Mouse (Mus musculus) adrenal gland, adult (tissue): ENCODE data around the gene Vsnl1.

Experiments
- DNase-seq, 2 experiments: peaks; one replicate each; pipeline ENCODE4 v3.0.0; 2022 to 2023; ENCODE audit warnings: low spot score in 1 of 2; ENCODE audit not compliant: inconsistent age in 2 of 2

The Vsnl1 gene

DNA sequence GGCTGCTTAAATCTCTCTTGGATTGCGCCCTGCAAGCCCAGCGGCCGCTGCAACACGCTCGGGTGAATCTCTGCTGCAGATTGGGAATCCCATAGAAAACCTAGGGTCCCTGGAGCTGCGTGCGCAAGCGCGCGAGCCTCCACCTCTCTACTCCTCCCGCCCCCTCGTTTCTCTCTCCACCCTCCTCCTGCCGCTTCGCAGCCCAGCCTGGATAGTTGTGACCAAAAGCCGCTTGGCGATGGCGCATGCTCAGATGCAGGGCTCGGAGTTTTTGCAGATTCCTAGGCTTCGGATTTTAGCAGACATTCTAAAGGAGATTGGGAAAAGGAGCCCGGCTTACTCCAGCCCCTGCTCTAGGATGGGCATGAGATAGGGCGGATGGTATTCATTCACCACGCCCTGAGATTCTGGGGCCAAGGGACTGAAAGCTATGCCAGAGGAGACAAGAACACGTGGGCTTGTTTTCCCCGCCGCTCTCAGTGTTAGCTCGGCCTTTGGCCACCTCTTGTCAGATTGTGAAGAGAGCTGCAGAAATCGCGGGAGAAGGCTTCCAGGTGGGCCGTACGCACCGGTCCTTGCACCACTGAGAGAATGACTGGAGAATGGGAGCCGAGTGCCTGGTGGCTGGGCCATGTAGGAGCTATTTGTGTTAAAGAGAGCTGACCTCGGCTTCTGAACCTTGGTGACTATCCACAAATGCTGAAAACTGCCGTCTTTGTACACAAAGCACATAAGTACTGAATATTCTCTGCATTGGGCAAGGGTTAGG, at the start of gene Vsnl1:
Vsnl1 (minus strand) TSS at position 117 of the 769 bp plus-strand sequence.
- DNase-seq = peak; percentile 89 to 95

DNA sequence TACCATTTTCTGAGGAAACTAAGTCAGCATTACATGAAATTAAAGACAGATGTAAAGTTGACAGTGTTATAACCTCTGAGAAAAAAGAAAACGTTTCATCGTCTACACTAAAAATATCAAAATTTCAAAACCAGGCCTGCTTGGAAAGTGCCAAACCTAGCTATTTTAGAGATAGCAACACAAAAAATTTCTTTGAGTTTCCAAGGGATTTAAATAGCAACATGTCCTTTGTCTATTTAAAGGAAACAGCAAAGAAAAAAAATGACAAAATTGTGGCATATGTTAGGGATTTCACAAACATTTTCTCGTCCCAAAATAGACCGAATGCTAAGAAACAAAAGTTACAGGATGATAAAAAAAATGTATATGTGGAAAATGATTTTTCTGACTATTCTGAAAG, 20.2 kb upstream of the Vsnl1 start:
- DNase-seq = no peak

DNA sequence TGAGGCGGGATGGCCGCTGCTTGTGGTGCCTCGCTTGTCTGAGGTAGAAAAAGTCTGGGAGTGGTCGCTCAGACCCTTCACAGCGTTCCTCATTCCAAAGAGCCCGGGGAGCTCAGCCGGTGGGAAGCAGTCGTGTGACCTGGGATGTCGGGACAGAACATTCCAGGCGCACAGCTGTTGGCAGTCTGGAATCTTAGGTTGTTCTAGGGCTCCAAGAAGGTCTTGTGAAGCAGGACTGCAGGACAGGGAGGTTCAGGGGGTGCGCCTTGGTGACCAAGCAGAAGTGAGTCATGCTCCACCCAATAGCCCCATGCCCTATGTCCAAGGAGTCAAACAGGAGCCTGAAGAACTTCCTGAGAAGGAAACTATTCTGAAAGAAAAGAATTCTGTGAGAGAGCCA, 19.8 kb upstream of the Vsnl1 start:
- no peak for DNase-seq

DNA sequence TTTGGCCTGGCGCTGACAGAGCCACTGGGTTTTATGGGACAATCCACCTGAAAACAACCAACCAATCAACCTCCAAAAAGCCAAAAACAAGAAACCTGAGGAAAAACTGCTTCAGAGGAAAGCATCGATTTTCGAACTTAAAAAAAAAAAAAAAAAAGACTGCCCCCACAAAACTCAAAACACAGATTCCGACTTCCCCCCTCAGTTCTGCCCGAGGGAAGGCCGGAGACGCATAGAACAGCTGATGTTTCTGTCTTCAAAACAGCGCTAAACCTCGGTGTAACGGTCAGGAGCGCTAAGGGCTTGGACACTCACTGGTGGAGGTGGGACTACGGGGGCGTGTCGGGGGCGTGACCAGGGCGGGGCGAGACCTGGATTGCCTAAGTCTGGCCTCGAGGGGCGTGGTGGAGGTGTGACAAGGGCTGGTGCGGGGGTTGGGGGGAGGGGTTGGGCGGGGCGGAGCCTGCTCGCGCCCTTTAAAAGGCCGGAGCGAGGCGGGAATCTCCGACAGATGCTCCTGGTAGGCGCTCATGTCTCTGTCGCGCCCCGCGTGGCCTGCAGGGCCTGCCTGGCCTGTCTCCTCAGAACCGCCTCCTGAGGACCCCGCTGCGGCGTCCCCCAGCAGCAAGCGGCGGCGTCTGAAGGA, 19.3 kb upstream of the Vsnl1 start, which contains the start of gene Rad51ap2:
Rad51ap2 (plus strand) TSS at position 531 of the 646 bp plus-strand sequence.
- peak; percentile 94 to 99 for DNase-seq

DNA sequence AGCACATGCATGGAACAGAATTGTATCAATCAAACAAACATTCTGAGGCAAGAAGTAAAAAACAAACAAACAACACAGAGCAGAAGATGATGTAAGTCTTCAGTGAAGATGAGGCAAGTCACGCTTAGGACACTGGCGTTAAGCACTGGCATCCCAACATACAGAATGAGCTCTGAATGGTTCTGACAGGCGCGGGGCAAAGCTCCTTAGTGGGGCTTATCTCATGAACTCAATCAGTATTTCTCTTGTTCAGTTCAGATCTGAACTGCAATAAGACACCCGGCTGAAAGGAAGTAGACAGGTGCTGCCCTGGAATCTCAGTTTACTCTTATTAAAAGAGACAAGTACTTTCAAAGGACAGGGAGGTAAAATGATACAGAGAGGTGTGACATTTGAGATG, 17.7 kb upstream of the Vsnl1 start:
- no peak for DNase-seq

DNA sequence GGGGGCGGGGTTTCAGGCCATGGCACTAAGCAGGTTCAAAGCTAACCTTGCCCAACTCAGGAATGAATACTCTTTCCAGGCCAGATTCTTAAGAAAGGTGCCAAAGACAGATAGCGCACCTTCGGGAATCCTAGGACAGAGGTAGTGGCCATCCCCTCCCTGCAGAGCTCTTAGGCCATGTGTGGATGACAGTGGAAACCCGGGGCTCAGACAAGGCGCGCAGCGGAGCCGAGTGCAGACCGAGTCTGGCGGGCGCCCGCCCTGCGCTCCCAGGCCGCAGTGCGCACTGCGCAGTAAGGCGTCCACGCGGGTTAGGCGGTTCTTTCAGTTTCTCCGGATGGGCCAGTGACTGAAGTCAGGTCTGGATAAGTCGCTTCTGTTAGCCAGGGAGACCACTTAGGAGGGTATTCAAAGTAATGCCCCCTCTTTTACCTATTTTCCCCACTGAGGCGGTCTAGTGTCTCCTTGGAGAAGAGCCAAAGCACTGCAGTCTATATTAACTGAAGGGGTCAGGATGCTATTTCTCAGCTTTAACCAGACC, 1.6 kb upstream of the Vsnl1 start:
- DNase-seq = peak; percentile 40 to 74

DNA sequence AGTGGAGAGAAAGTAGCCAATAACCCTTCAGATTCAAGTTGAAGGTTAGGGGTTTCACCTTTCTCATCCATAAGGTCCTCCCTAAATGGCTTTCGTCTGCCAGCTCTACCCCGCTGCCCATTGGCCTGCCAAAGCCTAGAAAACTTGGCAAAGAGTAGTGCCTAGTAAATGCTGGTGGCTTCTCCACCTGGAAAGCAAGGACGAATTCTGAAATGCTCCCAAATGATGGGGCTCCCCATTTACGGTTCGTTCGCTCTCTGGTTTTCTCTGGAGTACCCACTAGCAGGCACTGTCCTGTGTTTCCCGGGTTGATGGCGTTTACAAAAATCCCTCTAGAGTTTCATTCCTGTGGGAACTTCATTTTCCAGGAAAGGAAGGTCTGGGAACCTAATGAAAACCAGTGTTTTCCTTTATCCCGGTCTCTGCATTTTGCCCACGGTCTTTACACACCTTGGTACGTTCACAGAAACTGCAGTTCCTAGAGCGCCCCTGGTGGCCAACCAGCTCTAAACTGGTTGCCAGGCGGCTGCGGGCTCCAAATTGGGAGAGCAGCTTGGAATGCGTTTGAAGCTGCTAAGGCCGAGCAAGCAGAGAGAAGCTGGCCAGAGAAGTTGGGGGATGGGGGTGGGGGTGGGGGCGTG, 973 bp upstream of the Vsnl1 start:
- DNase-seq = peak; percentile 81 to 93

DNA sequence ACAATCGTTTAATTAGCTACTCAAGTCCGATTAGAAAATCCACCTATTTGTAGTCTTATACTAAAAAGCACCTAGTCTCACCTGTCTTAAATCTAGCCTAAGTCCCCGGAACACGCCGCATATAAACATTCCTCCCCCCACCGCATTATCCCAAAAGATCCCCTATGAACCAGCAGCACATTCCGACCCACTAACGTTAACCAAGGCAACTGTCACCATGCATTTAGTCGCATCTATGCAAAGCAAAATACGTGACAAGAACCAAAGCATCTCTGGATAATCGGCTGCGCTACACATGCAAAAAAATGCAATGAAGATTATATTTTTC, 426 bp downstream of the Vsnl1 start:
- DNase-seq = peak in 1 of 2 experiments; percentile 65

DNA sequence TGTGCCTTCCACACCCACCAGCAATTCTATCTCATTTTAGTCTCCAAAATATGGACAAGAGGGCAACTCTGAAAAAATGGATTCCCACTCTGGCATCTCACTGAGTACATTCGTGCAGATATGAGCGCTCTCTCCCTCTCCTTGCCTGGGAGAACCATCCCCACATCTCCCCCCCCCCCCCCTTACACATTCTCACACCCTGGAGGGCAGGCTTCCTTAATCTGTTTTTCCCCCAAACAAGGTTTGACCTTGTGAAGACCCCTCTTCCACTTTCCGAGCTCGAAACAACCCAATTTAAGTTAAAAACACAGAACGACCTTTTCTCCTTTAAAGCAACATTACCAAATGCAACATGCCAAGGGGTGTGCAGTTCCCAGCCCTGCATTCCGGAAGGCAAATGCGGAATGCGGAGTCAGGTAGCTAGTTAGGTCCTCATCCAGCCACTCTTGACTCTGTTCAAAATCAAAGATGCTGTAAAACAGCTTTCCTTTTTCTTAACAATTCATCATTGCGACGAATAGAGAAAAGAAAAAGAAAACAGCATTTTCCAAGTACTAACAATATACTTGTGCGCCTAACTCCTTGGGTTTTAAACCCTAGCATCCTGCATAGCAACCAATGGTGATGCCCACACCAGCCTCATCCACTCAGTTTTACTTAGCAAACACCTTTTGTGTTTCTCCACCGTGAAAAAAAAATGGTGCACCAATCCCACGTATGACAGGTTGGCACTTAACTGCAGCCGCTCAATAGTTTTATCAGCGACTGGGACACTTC, 979 bp downstream of the Vsnl1 start:
- DNase-seq = peak in 1 of 2 experiments; percentile 67

DNA sequence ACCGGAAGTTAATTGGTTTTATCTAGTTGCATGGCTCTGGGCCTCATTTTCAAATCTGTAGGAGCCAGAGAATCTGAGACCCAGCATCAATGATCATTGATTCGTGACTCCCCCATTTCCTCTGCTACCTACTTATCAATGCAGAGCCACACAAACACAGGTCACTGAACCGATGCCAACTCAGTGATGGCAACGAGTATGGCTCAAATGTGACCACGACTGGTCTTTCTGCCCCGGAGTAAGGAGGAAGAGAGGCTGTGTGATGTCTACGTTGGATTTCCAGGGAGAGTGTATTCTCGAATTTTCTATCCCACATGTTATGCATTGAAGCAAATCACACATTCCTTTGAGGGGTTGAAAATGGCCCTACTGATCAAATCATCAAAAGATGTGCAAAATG, 2.0 kb downstream of the Vsnl1 start:
- peak in 1 of 2 experiments; percentile 52 for DNase-seq

DNA sequence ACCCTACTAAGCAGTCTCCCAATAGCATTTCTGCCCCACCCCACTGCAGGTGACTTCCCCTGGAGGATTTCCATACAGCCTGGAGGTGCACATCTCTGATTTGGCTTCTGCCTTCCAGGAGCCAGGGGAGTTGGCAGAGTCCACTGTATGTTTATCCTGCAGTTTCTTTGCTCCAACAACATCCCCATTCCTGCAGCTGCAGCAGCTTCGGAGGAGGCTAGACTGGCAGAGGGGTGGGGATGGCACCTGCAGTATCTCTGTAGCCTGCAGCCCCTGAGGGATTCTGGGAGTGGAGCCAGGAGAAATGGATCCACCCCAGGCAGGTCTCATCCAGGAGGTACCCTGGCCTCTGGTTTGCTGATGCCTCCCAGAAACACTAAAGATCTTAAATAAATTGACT, 2.7 kb downstream of the Vsnl1 start:
- peak in 1 of 2 experiments; percentile 58 for DNase-seq

DNA sequence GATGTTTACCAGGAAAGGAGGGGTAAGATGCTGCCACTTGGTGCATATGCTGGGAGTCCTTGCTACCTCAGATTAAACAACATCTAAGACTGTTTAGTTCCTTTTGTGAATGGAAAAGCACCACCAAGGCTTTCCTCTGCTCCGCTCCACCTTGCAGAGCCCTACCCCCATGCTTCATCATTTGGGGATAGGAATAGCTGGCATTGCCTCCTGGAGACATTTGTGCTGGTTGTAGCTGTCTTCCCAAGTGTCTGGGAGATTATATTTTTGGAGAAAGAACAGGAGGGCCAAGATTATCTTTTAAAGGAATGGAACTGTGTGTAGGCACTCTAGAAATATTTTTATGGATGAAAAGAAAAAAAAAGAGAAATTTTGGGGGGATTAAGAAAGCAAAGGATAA, 3.3 kb downstream of the Vsnl1 start:
- DNase-seq = peak in 1 of 2 experiments; percentile 49

DNA sequence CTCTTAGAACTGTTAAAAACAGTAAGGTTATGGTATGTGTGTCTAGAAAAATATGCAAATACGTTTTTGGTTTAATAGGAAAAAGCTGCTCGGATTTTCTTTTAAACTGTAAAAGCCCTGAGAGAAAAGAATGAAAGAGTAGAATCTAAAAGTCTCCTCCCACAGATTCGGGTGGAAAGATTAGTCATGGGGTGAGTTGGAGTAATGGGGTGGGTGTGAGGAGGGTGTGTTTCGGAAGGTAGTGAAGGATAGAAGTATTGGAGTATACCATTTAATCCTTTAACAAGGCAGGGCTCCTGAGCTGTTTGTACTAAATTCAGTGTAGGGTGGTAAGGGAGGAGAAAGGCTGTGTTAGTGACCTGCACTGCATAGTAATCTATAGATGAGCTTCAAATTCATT, 9.0 kb downstream of the Vsnl1 start:
- no peak for DNase-seq

DNA sequence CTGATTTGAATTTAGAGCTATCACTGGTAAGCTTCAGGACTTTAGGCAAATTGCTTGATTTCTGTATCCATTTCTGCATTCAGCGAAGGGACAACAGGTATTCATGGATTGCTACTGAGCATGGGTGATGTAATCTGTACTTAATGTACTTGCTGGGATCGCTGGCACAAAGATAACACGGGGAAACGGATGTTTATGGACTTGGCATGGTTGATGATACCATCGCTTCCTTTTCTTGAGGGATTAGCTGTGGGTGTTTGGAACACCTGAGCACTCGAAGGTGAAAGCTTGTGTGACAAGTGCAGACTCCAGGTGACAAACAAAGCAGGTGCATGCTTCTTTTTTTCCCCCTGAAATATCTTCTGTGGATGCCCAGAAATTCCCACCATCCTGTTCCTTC, 18.3 kb downstream of the Vsnl1 start:
- no peak for DNase-seq

DNA sequence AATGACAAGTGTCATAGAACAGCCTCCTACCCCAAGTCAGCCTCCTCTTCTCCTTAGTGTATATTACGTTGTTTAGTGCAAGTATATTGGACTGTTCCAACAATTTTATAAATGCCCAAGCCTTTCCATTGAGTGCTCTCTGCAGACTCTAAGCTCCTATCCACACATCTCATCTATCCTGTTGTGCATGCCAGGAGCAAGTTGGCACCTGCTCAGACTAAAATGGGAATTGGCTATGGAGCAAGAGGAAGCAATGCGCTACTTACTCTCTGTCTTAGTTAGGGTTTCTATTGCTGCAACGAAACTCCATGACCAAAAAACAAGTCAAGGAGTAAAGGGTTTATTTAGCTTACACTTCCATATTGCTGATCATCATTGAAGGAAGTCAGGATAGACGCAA, 28.7 kb downstream of the Vsnl1 start:
- DNase-seq = no peak

DNA sequence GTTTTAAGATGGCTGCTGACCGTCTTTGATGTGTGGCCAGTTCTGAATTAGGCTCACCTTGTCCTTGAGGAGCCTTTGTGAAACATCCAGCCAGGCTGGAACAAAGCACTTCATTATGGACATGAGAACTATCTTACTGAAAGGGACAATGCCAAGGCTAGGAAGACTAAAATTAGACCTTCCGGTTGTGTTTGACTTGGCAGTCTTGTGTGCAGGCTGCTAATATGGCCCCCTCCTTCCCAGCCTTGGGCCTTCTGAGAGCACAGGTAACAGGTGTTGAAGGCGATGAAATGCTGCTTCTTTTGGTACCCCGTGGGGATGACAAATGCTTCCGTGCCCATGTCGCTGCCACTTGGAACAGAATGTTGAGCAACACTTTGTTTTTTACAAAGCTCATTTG, 37.6 kb downstream of the Vsnl1 start:
- DNase-seq = peak; percentile 48 to 72

DNA sequence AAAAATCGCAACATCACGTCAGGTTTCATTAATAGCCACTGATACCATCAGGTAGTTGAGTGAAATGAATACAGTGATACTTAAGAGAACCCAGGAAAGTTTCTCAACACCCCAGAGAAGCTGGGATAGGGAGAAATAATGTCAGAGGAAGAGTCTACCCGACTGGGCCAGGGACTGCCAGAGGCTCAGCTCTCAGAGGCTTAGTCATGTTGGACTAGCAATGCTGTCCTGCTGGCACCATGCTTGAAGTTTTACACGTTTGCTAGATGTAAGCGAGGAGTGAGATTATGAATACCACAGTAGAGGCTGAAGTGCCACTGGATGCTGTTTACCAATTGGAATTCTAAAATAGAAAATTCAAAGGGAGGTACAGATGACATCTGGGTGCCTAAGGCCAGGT, 39.4 kb downstream of the Vsnl1 start:
- no peak for DNase-seq

DNA sequence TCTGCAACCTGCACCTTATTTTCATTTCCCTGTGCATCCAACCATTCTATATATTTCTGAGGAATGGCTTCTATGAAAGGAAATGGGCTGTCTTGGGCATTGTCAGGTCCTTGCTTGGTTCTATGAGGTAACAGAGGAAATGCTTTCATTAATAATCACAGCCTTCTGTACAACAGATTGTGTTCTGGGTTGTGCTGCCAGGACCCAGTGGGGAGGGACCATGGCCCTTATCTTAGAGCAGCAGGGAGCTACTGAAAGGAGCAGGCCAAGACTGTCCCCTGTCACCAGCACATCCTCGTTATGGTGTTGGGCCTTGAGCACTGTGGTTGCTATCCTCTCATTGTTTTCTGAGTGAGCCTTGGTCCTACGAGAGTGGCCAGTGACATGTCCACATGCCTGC, 40.9 kb downstream of the Vsnl1 start:
- DNase-seq = peak; percentile 33 to 73

DNA sequence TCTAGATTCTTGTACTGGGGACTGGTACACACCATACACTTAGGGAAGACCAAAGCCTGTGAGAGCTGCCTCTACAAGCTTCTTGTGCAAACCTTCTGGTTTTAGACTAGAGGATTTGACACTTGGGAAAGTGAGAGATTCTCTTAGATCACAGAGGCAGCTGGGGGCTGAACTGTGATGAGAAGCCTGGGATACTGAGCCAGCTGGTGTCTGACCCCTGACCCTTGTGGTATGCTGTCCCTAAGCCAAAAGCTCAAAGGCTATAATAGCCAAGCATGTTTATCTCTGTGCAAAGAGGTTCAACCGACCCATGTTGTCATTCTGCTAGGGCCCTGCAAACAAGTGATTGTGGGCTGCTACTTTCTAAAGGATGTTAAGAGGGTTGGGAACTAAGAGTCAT, 43.9 kb downstream of the Vsnl1 start:
- DNase-seq = peak in 1 of 2 experiments; percentile 42

DNA sequence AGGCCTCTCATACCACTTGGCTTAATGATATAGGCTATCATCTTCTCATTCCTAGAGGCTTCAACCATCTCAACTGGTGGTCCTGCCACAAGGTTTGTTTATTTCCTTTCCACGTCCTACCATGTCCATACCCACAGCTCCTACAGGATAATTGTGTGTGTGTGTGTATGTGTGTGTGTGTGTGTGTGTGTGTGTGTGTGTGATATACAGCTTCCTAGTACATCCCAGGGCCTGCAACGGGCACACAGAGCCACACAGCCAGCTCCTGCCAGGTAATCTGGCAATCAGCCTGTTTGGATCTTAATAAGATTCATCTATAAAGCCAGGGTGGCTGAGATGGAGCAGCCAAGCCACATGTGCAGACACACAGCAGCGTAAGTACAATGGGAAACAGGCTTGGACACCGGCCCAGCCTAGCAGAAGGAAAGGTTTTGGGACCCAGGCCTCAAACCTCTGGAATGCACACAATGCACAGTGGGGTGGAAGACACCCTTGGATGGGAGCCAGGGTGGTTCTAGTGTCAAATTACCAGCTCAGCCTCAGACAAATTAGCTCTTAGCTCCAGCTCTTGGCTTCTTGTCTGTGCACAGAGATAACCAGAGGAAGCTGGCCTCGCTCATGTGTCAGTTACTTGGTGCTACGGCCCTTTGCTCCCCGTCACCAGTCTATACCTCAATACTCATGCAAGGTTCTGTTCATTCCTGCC, 45.0 kb downstream of the Vsnl1 start:
- DNase-seq = peak; percentile 27 to 61
